ENCODE assay signal across 25 mouse cellular contexts in the genomic region with DNA sequence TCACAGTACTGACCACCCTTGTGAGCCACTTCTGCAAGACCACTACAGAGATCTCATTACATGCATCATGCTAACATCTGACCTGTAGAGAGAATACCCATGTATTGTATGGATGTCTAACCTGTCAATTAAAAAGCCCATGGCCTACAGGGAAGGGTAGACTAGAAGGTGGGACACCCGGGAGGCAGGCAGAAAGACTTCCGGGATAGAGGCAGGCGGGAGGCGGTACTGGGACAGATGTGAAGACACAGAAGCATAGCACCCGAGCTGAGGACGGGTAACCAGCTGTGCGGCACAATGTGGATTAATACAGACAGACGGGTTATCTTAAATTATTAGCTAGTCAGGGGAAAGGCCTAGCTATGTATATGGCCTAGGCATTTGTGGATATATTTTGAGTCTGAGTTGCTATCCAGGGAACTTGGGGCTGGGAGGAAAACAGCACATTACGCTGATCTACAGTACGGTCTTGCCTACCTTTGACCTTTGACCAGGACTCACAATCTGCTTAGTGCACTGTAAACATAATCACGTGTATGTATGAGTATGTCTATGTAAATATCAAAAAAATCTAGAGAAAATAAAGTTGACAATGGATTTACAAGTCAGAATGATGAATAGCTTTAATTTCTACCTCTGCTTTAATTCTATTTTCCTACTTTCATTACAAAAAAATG. TPM values are rescaled to one million over a fixed set of nuclear protein-coding genes. Genes with fewer than 3 reads are reported as not detected.
A peak's percentile ranks its signal among the peaks of the same experiment; 100 is the strongest.
DNase-seq lines count a peak whose midpoint lies in the region; ATAC-seq lines count a peak whose summit lies in the region.
"Had no signal": no experiment of that assay in that cellular context is flagged by ENCODE, and none has a peak within 500 bp of the region (broad histone marks: within the 10 kb centered on the region; RNA-seq: fewer than 3 reads in every experiment).

No protein-coding gene starts in this region.

- ATAC-seq in intestine, embryonic 15.5 days: peak; percentile 80
- ATAC-seq in liver, embryonic 15.5 days (ENCODE audit: insufficient read depth): 0 out of 2 replicates have a peak, but pooled peaks have one; percentile 42
- ATAC-seq: midbrain, embryonic 16.5 days had no signal

- no peaks in the 10 kb centered on the region for H3K36me3 ChIP-seq in intestine, embryonic 15.5 days
- H3K36me3 ChIP-seq in liver, embryonic 15.5 days (replicated peaks): no peaks in the 10 kb centered on the region
- H3K36me3 ChIP-seq: hindbrain, embryonic 15.5 days; neural tube, embryonic 13.5 days; stomach, embryonic 15.5 days had no signal

- H3K4me1 ChIP-seq in intestine, embryonic 15.5 days (replicated peaks): 0 out of 2 replicates have a peak, but pooled peaks cover 3% of the 10 kb centered on the region
- H3K4me1 ChIP-seq in liver, embryonic 15.5 days (replicated peaks): no peaks in the 10 kb centered on the region
- H3K4me1 ChIP-seq: forebrain, embryonic 10.5 days; limb, embryonic 15.5 days; stomach, embryonic 15.5 days had no signal

- peak; percentile 86 for DNase-seq in heart, adult 11 months
- DNase-seq in heart, adult 18-20 months: no peak
- peak; percentile 31 to 39 for DNase-seq in kidney, postnatal 36 days
- DNase-seq in kidney, adult 18-20 months: no peak
- DNase-seq in adrenal gland, adult 2 months: no peak
- DNase-seq in thymus, postnatal 4 days: no peak
- DNase-seq: cerebellum, adult 11 months; cerebellum, adult 9-11 months; kidney, adult 11 months; kidney, postnatal 25 days; left cerebral cortex, postnatal 4 days; lung, postnatal 4 days; right cerebral cortex, adult 18-20 months; right cerebral cortex, postnatal 4 days; thymus, postnatal 25 days had no signal

- no peaks in the 10 kb centered on the region for H3K27me3 ChIP-seq in intestine, embryonic 15.5 days (replicated peaks)
- no peaks in the 10 kb centered on the region for H3K27me3 ChIP-seq in liver, embryonic 15.5 days
- H3K27me3 ChIP-seq: hindbrain, embryonic 15.5 days; limb, embryonic 15.5 days; neural tube, embryonic 13.5 days; stomach, embryonic 15.5 days had no signal

- H3K4me3 ChIP-seq in intestine, embryonic 15.5 days (replicated peaks): no peak overlapping the region
- H3K4me3 ChIP-seq in liver, embryonic 15.5 days (replicated peaks): no peak overlapping the region
- H3K4me3 ChIP-seq: forebrain, embryonic 10.5 days; hindbrain, embryonic 15.5 days; limb, embryonic 15.5 days; myocyte; neural tube, embryonic 13.5 days; stomach, embryonic 15.5 days had no signal

- WGBS in intestine, embryonic 15.5 days: 72% methylated on average over 11 of the region's 11 CpGs
- WGBS in liver, embryonic 15.5 days (ENCODE audit: insufficient replicate concordance): 64% methylated on average over 11 of the region's 11 CpGs

- no peak overlapping the region for H3K4me2 ChIP-seq in intestine, embryonic 15.5 days (replicated peaks)
- no peak overlapping the region for H3K4me2 ChIP-seq in liver, embryonic 15.5 days
- H3K4me2 ChIP-seq: heart, embryonic 11.5 days; hindbrain, embryonic 15.5 days; limb, embryonic 15.5 days; neural tube, embryonic 13.5 days; stomach, embryonic 15.5 days had no signal

- H3K9me3 ChIP-seq in intestine, embryonic 15.5 days: no peaks in the 10 kb centered on the region
- no peaks in the 10 kb centered on the region for H3K9me3 ChIP-seq in liver, embryonic 15.5 days (replicated peaks)
- H3K9me3 ChIP-seq: forebrain, embryonic 10.5 days; hindbrain, embryonic 15.5 days; limb, embryonic 15.5 days; neural tube, embryonic 13.5 days; stomach, embryonic 15.5 days had no signal

- H3K27ac ChIP-seq in intestine, embryonic 15.5 days: no peak overlapping the region
- H3K27ac ChIP-seq in liver, embryonic 15.5 days (replicated peaks): no peak overlapping the region
- H3K27ac ChIP-seq: forebrain, embryonic 10.5 days; hindbrain, embryonic 15.5 days; limb, embryonic 15.5 days; neural tube, embryonic 13.5 days; stomach, embryonic 15.5 days had no signal

- no peak overlapping the region for H3K9ac ChIP-seq in intestine, embryonic 15.5 days
- no peak overlapping the region for H3K9ac ChIP-seq in liver, embryonic 15.5 days
- H3K9ac ChIP-seq: hindbrain, embryonic 15.5 days; limb, embryonic 15.5 days; neural tube, embryonic 13.5 days; stomach, embryonic 15.5 days had no signal

RNA-seq across cellular contexts. Expression of a gene that starts 51.3 kb away (rescaled TPM):
- 10 to 100 TPM; 22.1 to 24.5 TPM for total RNA-seq in heart, adult 18-20 months (2021)
- 23.5 and 24.1 TPM in 2 replicates for polyA plus RNA-seq in intestine, embryonic 15.5 days (2015; fragmentation: Nextera tagmentation; extraction: Ambion mirVana)
- polyA plus RNA-seq in liver, embryonic 15.5 days (2015; fragmentation: Nextera tagmentation; extraction: Ambion mirVana): 4.1 TPM in 2 replicates
- total RNA-seq in adrenal gland, adult 2 months (2021): 10 to 100 TPM; 38.0 to 46.4 TPM
- polyA plus RNA-seq in adrenal gland, adult 2 months (2012; rRNA removed): 46.5 and 47.2 TPM in 2 replicates

Comparison
In these comparisons a context has a peak if more than half of its experiments do, and no peak if none do; other contexts are left out.
1. DNase-seq: peak in heart, adult 11 months (single experiment) and kidney, postnatal 36 days (2 of 2); none in heart, adult 18-20 months (0 of 2), kidney, adult 18-20 months (single experiment), adrenal gland, adult 2 months (single experiment) and thymus, postnatal 4 days (single experiment).